Mouse (Mus musculus) neural tube, embryonic 12.5 days (tissue): ENCODE results near the gene Srp54a. TPM values are rescaled to one million over a fixed set of nuclear protein-coding genes. Genes with fewer than 3 reads are reported as not detected.
"Not testable (repeated sequence)": the region's sequence is repeated elsewhere in the genome, so short reads cannot be mapped to it uniquely, and the experiment has no call there.

Experiments used
- ATAC-seq: fragments of 200-750 bp; cut with Nextera tagmentation; 2 replicates; pipeline ENCODE4 v1.8.0; 2017; ENCODE audit warnings: low read depth, mild to moderate bottlenecking, moderate TSS enrichment, moderate library complexity; ENCODE audit not compliant: low FRiP score
- H3K27ac ChIP-seq: fragments of 300-500 bp; sonication (generic); 2 replicates; pipeline ENCODE4 v1.5.1; 2016
- H3K27me3 ChIP-seq: fragments of 300-500 bp; sonication (generic); replicated peaks from 2 replicates; pipeline ENCODE4 v1.6.1; 2016; ENCODE audit warnings: mild to moderate bottlenecking
- H3K36me3 ChIP-seq: fragments of 300-500 bp; sonication (generic); 2 replicates; pipeline ENCODE4 v1.6.1; 2016; ENCODE audit warnings: mild to moderate bottlenecking
- H3K4me1 ChIP-seq: fragments of 300-500 bp; sonication (generic); 2 replicates; pipeline ENCODE4 v1.6.1; 2016
- H3K4me2 ChIP-seq: fragments of 300-500 bp; sonication (generic); replicated peaks from 2 replicates; pipeline ENCODE4 v1.6.1; 2016; ENCODE audit warnings: mild to moderate bottlenecking
- H3K4me3 ChIP-seq: fragments of 300-500 bp; sonication (generic); 2 replicates; pipeline ENCODE4 v1.5.1; 2016
- H3K9ac ChIP-seq: fragments of 300-500 bp; sonication (generic); 2 replicates; pipeline ENCODE4 v1.6.1; 2016; ENCODE audit warnings: mild to moderate bottlenecking
- H3K9me3 ChIP-seq: fragments of 300-500 bp; sonication (generic); 2 replicates; pipeline ENCODE4 v1.6.1; 2016; ENCODE audit warnings: mild to moderate bottlenecking
- WGBS: fragments of 180-500 bp; shearing (Covaris S2); methylation state at CpG from one replicate; pipeline ENCODE4 v1.1.7; 2016; 5-methylcytosine and 5-hydroxymethylcytosine counted together
- polyA plus RNA-seq: library from polyadenylated mRNA; unstranded; fragments of >200 nt; fragmentation: Nextera tagmentation; extraction: Ambion mirVana; gene quantifications from 2 replicates; pipeline ENCODE4 v1.2.1, GENCODE M21; 2016

Gene Srp54a
- 157 and 175 TPM in 2 replicates for polyA plus RNA-seq

- not testable (repeated sequence) for H3K4me1 ChIP-seq, H3K9me3 ChIP-seq, H3K27ac ChIP-seq, H3K27me3 ChIP-seq, H3K36me3 ChIP-seq
- WGBS = under 1% methylated on average over 60 of the region's 60 CpGs
- H3K4me2 ChIP-seq = peak within 1 kb of the TSS; percentile 63
- peak within 1 kb of the TSS; percentile 74 for H3K4me3 ChIP-seq
- peak; percentile 99 for ATAC-seq
- peak within 1 kb of the TSS; percentile 65 for H3K9ac ChIP-seq
Measured at GRCm38 (mm10) chr12:55079726-55080600, at the start of gene Srp54a, which contains the start of gene 2700097O09Rik. TSS of gene Srp54a (plus strand) at chr12:55080262. TSS of gene 2700097O09Rik (minus strand) at chr12:55080110.

- Histone ChIP-seq H3K4me2 (no peak overlapping the region), H3K4me1 (no peaks in the 10 kb centered on the region), H3K4me3 (no peak overlapping the region), H3K9ac (no peak overlapping the region), H3K9me3 (no peaks in the 10 kb centered on the region), H3K27ac (no peak overlapping the region), H3K36me3 (peaks cover 4% of the 10 kb centered on the region; the same call in 1 of the 2 replicates), H3K27me3 (no peaks in the 10 kb centered on the region)
- WGBS = 80% methylated on average over 15 of the region's 15 CpGs
- no peak for ATAC-seq
Measured at GRCm38 (mm10) chr12:55041011-55041410, 39.1 kb upstream of the Srp54a start.

- no peak overlapping the region for H3K4me3 ChIP-seq
- no peak overlapping the region for H3K4me2 ChIP-seq
- H3K9ac ChIP-seq = no peak overlapping the region
- WGBS = 97% methylated on average over 8 of the region's 8 CpGs
- H3K9me3 ChIP-seq = no peaks in the 10 kb centered on the region
- H3K27ac ChIP-seq = no peak overlapping the region
- no peak for ATAC-seq
- peaks cover 11% of the 10 kb centered on the region for H3K36me3 ChIP-seq
- H3K4me1 ChIP-seq = no peaks in the 10 kb centered on the region
- H3K27me3 ChIP-seq = no peaks in the 10 kb centered on the region
Measured at GRCm38 (mm10) chr12:55049731-55050353, 30.2 kb upstream of the Srp54a start.

- no peaks in the 10 kb centered on the region for H3K9me3 ChIP-seq
- no peak for ATAC-seq
Measured at GRCm38 (mm10) chr12:55051210-55052173, 28.6 kb upstream of the Srp54a start.

GRCm38 (mm10) chr12:55053267-55053666 is 26.8 kb upstream of the Srp54a start:
- no peak overlapping the region for H3K27ac ChIP-seq
- H3K9ac ChIP-seq = no peak overlapping the region
- no peaks in the 10 kb centered on the region for H3K27me3 ChIP-seq
- no peaks in the 10 kb centered on the region for H3K9me3 ChIP-seq
- H3K4me3 ChIP-seq = no peak overlapping the region
- H3K4me1 ChIP-seq = no peaks in the 10 kb centered on the region
- WGBS = 89% methylated on average over 7 of the region's 7 CpGs
- peaks cover 5% of the 10 kb centered on the region; the same call in 1 of the 2 replicates for H3K36me3 ChIP-seq
- ATAC-seq = no peak
- no peak overlapping the region for H3K4me2 ChIP-seq

More at GRCm38 (mm10) chr12:55051210-55052173, 28.6 kb upstream of the Srp54a start:
- peaks cover 7% of the 10 kb centered on the region; the same call in 1 of the 2 replicates for H3K36me3 ChIP-seq
- no peaks in the 10 kb centered on the region for H3K4me1 ChIP-seq
- no peak overlapping the region for H3K4me2 ChIP-seq
- WGBS = 93% methylated on average over 8 of the region's 8 CpGs
- H3K27me3 ChIP-seq = no peaks in the 10 kb centered on the region
- no peak overlapping the region for H3K9ac ChIP-seq
- H3K4me3 ChIP-seq = no peak overlapping the region
- H3K27ac ChIP-seq = no peak overlapping the region

- no peak overlapping the region for H3K27ac ChIP-seq
- WGBS = 71% methylated on average over 2 of the region's 2 CpGs
- ATAC-seq = no peak
- H3K4me2 ChIP-seq = no peak overlapping the region
- no peaks in the 10 kb centered on the region for H3K4me1 ChIP-seq
- no peak overlapping the region for H3K4me3 ChIP-seq
- H3K27me3 ChIP-seq = no peaks in the 10 kb centered on the region
- H3K9ac ChIP-seq = no peak overlapping the region
- H3K9me3 ChIP-seq = no peaks in the 10 kb centered on the region
- H3K36me3 ChIP-seq = peaks cover 13% of the 10 kb centered on the region
Measured at GRCm38 (mm10) chr12:55054551-55055241, 25.4 kb upstream of the Srp54a start.

- H3K9me3 ChIP-seq = no peaks in the 10 kb centered on the region
- ATAC-seq = no peak
- no peak overlapping the region for H3K4me3 ChIP-seq
- H3K9ac ChIP-seq = no peak overlapping the region
- peaks cover 16% of the 10 kb centered on the region for H3K36me3 ChIP-seq
- H3K27ac ChIP-seq = no peak overlapping the region
- H3K4me2 ChIP-seq = no peak overlapping the region
- H3K27me3 ChIP-seq = no peaks in the 10 kb centered on the region
- 88% methylated on average over 2 of the region's 2 CpGs for WGBS
- no peaks in the 10 kb centered on the region for H3K4me1 ChIP-seq
Measured at GRCm38 (mm10) chr12:55056703-55057102, 23.4 kb upstream of the Srp54a start.

- Histone ChIP-seq H3K27ac (no peak overlapping the region), H3K4me1 (no peaks in the 10 kb centered on the region), H3K4me3 (no peak overlapping the region), H3K4me2 (no peak overlapping the region), H3K27me3 (no peaks in the 10 kb centered on the region), H3K9ac (no peak overlapping the region), H3K36me3 (peaks cover 16% of the 10 kb centered on the region), H3K9me3 (no peaks in the 10 kb centered on the region)
- no peak for ATAC-seq
- 75% methylated on average over 6 of the region's 6 CpGs for WGBS
Measured at GRCm38 (mm10) chr12:55058865-55059615, 21.0 kb upstream of the Srp54a start.

- H3K4me1 ChIP-seq = no peaks in the 10 kb centered on the region
- no peaks in the 10 kb centered on the region for H3K9me3 ChIP-seq
- H3K9ac ChIP-seq = no peak overlapping the region
- 68% methylated on average over 3 of the region's 3 CpGs for WGBS
- ATAC-seq = no peak
- no peak overlapping the region for H3K4me2 ChIP-seq
- H3K4me3 ChIP-seq = no peak overlapping the region
- no peak overlapping the region for H3K27ac ChIP-seq
- H3K36me3 ChIP-seq = peaks cover 16% of the 10 kb centered on the region
- no peaks in the 10 kb centered on the region for H3K27me3 ChIP-seq
Measured at GRCm38 (mm10) chr12:55059812-55060211, 20.2 kb upstream of the Srp54a start.

- no peak overlapping the region for H3K4me3 ChIP-seq
- H3K27me3 ChIP-seq = no peaks in the 10 kb centered on the region
- no peak for ATAC-seq
- no peaks in the 10 kb centered on the region for H3K9me3 ChIP-seq
- H3K9ac ChIP-seq = no peak overlapping the region
- H3K36me3 ChIP-seq = peaks cover 16% of the 10 kb centered on the region
- 86% methylated on average over 6 of the region's 6 CpGs for WGBS
- no peak overlapping the region for H3K27ac ChIP-seq
- H3K4me2 ChIP-seq = no peak overlapping the region
- H3K4me1 ChIP-seq = no peaks in the 10 kb centered on the region
Measured at GRCm38 (mm10) chr12:55060212-55060898, 19.7 kb upstream of the Srp54a start.
